Mouse (Mus musculus): ENCODE results near the gene Nudcd2.
A peak's percentile ranks its signal among the peaks of the same experiment; 100 is the strongest.
"Not testable (repeated sequence)": the region's sequence is repeated elsewhere in the genome, so short reads cannot be mapped to it uniquely, and the experiment has no call there.

Nudcd2 gene

DNA sequence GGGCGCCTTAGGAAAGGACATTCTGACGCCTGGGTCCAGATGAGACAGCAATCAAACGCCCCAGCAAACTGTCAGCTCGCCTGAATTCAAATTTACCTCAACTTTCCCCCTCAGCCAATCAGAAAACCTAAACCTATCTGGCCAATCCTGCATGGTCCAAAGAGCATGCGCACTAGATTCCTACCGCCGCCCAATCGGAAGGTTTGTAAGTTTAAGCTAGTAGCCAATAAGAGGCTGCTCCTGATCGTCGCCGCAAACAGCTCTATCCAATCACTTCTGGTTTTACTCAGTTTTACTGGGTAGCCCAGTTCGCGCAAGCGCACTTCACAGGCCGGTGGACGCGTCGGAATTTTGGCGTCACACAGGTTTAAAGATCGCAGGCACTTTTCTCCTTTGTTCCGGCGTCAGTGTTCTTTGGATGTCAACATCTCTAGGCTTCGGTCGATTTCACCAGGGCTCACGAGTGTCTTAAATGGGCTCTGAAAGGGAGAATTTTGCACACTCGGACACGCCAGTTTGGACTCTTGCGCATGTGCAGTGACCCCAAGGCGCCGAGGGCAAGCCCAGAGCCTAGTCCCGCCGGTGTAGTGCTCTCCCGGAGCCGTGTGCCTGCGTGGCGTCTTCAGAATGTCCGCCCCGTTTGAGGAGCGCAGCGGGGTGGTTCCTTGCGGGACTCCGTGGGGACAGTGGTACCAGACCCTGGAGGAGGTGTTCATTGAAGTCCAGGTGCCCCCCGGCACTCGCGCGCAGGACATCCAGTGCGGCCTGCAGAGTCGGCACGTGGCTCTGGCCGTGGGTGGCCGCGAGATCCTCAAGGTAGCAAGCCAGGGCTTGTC is at the start of gene Nudcd2, which contains the start of gene Hmmr:
Nudcd2 (plus strand) TSS at position 329 of the 836 bp plus-strand sequence.
Hmmr (minus strand) TSS at position 84 of the 836 bp plus-strand sequence.
- peak; percentile 83 to 88 for DNase-seq (ENCODE audit: low read depth in 1 of 2, low spot score in 2 of 2)

DNA sequence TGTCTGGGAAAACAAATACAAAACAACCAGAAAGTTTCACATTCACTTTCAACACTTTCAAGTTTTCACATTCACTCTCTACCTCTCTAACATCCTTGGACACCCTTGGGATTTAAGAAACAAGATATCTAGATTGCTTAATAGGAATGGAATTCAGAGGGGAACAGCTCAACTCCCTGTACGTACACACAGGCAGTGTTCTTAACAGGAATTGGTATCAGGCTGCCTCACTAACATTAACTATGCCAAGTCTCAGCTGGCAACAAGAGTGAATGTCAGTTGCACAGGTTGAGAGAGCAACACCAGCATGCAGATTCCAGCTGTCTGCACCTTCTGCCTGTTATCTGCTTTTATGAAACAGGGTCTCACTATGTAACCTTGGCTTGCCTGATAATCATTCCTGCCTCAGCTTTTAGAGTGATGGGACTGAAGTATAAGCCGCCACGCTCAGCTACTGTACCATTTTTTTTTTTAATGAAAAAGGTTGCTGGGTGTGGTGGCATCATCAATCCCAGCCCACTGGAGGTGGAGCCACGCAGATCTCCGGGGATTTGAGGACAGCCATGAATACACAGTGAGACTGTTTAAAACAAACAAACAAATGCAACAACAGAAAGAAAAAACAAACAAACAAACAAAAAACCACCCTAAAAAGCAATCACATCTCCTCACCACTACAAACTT is 42.9 kb upstream of the Nudcd2 start:
- DNase-seq (ENCODE audit: low read depth in 1 of 2, low spot score in 2 of 2): no peak

DNA sequence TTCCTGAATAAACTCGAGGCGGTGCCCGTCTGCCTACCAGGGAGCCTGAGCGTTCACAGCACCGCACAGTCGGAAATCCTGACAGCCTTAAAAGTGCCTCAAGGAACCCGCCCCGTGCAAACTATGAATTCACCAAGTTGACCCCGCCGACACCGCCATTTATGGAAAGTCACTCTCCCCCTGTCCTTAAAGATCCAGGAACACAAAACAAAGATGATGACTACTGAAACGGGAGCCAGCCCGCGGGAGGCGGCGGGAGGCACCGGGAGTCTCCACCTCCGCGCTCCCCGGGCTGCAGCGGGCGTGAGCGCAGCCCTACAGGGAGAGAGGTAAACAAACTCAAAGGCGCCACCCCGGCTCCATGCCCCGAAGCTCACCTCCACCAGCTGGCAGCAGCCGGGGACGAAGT is 41.4 kb upstream of the Nudcd2 start:
- peak in 1 of 2 experiments; percentile 9 for DNase-seq (ENCODE audit: low read depth in 1 of 2, low spot score in 2 of 2)

- DNase-seq (ENCODE audit: low read depth in 1 of 2, low spot score in 2 of 2): peak; percentile 74 to 87
These were observed 40.7 kb upstream of the Nudcd2 start for GRCm38 (mm10) chr11:40692511-40693365.

DNA sequence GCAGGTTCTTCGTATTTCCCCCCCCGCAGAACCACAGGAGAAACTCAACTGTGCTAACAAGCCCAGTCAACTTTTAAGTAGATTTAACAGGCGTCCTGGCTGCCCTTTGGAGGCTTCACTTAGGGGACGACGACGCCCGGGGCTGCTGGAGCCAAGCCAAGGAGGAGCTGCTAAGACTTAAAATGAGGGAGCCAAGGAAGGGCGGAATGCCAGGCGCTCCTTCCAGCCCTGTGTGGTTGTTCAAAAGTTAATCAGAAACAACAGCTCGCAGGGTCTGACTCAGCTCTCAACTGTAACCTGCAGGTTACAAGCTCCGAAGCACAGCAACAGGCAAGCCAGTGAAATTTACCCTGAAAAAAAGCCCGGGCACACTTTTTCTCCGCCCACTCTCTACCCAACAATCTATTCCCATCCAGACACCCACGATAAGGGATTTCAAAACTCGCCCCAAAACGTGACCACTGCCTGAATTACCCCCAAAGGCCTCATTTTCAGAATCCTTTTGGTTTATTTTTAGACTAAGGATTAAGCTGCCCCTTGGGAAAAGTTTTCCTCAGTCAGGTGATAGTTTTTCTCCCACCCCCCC is 40.0 kb upstream of the Nudcd2 start:
- peak in 1 of 2 experiments; percentile 1 for DNase-seq (ENCODE audit: low read depth in 1 of 2, low spot score in 2 of 2)

DNA sequence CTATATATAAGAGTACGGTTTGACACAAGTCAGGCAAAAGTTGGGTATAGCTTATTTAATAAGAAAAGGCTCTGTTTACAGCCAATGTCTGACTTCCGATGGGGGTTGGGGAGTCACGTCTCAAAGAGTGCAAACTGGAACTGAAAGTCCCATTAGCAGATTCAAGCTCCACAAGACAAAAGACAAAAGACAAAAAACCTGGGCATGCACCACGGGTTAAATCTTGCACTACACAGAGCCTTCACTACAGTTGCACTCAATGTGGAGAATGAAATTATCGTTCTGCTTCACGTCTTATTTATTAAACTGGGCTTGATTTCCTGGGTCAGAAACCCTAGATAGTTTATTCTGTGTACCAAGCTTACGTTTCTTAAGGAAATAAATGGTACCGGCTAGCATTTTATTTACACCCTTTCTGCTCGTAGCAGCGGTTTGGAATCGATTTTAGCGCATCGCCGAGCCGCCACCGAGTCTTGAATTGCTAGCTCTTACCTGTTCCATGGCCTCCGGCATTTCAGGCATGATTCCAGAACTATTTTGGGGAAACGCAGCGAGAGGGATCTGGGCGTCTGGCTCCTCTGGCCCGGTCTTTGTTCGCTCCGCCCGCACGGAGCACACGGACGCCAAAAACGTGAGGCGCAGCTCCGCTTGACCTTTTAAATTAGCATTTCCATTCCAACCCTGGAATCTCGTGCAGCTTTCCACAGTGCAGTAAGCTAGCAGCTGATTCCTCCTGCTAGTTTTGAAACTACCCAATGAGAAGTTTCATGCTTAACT is 39.0 kb upstream of the Nudcd2 start:
- DNase-seq (ENCODE audit: low read depth in 1 of 2, low spot score in 2 of 2): peak; percentile 5 to 6

- no peak for DNase-seq (ENCODE audit: low read depth in 1 of 2, low spot score in 2 of 2)
These were observed 38.4 kb upstream of the Nudcd2 start, which contains the start of gene Mat2b for GRCm38 (mm10) chr11:40695103-40695502. Gene Mat2b, minus strand, starts transcription at chr11:40695203.

DNA sequence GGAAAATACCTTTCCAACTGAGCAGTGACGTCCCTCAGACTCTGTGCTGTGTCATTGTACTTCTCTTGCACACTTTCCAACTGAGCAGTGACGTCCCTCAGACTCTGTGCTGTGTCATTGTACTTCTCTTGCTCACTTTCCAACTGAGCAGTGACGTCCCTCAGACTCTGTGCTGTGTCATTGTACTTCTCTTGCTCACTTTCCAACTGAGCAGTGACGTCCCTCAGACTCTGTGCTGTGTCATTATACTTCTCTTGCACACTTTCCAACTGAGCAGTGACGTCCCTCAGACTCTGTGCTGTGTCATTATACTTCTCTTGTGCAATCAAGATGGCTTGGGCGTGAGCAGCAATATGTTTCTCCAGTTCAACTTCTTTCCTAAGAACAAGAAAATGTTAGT is 23.6 kb upstream of the Nudcd2 start:
- DNase-seq (ENCODE audit: low read depth in 1 of 2, low spot score in 2 of 2): not testable (repeated sequence)

- DNase-seq (ENCODE audit: low read depth in 1 of 2, low spot score in 2 of 2): no peak
These were observed 19.6 kb upstream of the Nudcd2 start for GRCm38 (mm10) chr11:40713858-40714257.

GRCm38 (mm10) chr11:40715524-40715923 is 17.9 kb upstream of the Nudcd2 start:
- no peak for DNase-seq (ENCODE audit: low read depth in 1 of 2, low spot score in 2 of 2)

- DNase-seq (ENCODE audit: low read depth in 1 of 2, low spot score in 2 of 2): no peak
These were observed 15.1 kb upstream of the Nudcd2 start for GRCm38 (mm10) chr11:40718324-40718723.

DNA sequence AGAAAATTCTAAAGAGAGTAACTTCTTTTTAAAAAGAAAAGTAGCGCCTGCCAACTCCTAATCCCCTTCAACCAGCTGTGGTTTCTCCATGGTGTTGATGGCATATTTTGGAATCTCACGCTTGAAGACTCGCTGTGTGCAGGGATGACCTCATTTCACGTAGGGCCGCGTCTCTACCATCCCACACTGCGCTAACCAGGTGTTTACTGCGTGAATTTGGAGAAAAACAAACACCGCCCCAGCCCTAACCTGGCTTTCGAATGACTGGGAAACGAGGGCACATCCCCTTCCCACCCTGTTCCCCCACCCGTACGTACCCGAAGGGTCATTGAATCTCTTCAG is 499 bp upstream of the Nudcd2 start:
- no peak for DNase-seq (ENCODE audit: low read depth in 1 of 2, low spot score in 2 of 2)

DNA sequence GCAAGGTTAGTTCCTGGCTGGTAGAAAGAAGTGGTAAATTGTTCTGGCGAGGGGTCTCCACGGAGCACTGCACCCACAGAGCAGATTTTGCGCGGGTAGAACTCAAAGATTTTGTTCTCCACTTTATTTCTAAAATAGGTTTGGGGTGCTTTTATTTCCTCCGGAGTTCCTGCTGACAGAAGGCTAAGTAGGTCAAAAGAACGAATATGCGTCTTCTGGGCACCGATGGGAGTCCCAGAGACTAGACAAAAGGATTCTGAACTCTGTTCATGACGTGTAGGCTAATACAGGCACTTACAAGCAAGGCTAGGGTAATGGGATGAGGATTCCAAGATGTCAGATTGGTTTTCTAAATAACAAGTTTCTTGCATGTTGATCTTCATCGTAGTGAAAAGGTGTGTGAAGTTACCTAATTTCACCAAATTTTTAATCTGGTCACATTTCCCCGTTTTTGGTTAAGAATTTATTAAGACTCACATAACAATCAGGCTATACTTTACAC is 835 bp downstream of the Nudcd2 start:
- no peak for DNase-seq (ENCODE audit: low read depth in 1 of 2, low spot score in 2 of 2)

- no peak for DNase-seq (ENCODE audit: low read depth in 1 of 2, low spot score in 2 of 2)
These were observed 3.9 kb downstream of the Nudcd2 start for GRCm38 (mm10) chr11:40737369-40737768.

GRCm38 (mm10) chr11:40741605-40742262 is 8.3 kb downstream of the Nudcd2 start:
- no peak for DNase-seq (ENCODE audit: low read depth in 1 of 2, low spot score in 2 of 2)

DNA sequence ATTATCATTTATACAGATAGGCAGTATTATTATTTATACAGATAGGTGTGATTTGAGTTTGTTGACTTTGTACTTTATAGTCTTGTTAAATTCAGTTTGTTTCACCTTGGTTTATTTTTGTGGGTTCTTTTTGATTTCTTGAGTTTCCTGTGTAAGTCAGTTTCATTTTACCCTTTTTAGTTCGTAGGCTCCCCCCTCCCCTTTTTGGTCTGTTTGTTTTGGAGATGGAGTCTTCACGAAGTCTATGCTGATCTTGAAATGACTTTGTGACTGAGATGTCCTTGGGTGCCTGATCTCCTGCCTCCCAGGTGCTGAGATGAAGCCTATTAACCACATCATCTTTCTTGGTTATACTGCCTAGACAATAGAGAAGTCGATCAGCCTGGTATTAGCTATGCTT is 10.9 kb downstream of the Nudcd2 start:
- DNase-seq (ENCODE audit: low read depth in 1 of 2, low spot score in 2 of 2): no peak

GRCm38 (mm10) chr11:40746361-40746760 is 12.9 kb downstream of the Nudcd2 start:
- no peak for DNase-seq (ENCODE audit: low read depth in 1 of 2, low spot score in 2 of 2)

- DNase-seq (ENCODE audit: low read depth in 1 of 2, low spot score in 2 of 2): no peak
These were observed 14.2 kb downstream of the Nudcd2 start for GRCm38 (mm10) chr11:40747716-40748115.

DNA sequence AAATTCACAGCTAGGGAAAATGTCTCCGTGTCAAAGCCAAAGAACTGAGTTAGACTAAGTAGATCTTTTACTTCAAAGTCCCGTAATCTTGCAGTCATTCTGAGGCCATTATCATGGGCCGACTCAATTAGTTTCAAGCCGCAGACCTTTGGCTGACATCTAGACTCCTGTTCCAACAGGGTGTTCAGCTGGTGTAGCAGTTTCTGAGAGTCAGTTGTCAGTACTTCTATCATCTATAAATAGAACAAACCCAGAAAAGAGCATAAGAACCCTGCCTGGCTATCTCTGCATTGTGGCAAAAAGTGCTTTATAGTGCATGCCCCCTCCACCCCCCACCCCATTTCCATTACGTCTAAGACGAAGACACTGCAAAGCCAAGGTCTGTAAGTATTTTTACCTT is 20.4 kb downstream of the Nudcd2 start:
- no peak for DNase-seq (ENCODE audit: low read depth in 1 of 2, low spot score in 2 of 2)
